Mouse (Mus musculus) brain, embryonic 14.5 days (tissue): ENCODE data around the gene Scn4a.

ENCODE experiments used
- CTCF ChIP-seq: fragments of 200-500 bp; IDR thresholded peaks from 2 replicates; pipeline ENCODE4 v1.5.1; 2012; ENCODE audit warnings: inconsistent platforms, mild to moderate bottlenecking, moderate library complexity, borderline replicate concordance; ENCODE audit not compliant: insufficient read depth, insufficient read length; ENCODE audit errors: extremely low read depth
- POLR2A ChIP-seq: fragments of 200-500 bp; IDR thresholded peaks from 2 replicates; pipeline ENCODE4 v1.6.1; 2012; ENCODE audit warnings: mild to moderate bottlenecking, inconsistent platforms, borderline replicate concordance; ENCODE audit not compliant: poor library complexity, insufficient read depth, insufficient read length, severe bottlenecking; ENCODE audit errors: extremely low read depth

DNA sequence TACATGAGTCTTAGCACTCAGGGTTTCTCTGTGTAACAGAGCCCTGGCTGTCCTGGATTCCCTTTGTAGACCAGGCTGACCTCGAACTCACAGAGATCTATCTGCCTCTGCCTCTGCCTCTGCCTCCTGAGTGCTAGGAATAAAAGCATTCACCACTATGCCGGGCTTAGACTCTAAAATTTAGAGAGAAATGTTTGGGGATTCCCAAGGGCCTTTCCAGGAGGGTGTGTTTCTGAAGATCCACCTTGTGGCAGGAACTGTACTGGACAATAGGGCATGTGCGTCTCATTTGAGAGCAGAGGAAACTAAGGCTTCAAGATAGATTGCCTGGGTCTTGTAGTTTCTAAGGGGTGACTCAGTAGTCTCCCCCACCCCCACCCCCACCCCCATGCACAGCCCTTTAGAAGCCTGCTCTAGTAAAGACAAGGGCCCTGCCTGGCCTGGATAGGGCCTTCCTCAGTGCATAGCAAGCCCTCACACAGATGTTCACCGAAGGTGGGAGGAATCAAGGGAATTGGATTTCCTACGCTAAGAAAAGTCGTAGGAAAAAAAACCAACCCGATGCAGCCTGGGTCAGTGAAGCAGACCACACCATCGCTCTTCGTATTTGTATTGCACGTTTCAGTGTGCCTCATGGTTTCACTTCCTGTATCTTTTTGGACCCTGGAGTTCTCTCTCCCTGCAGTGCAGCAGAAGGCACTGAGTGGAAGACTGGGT, 47.6 kb downstream of the Scn4a start:
- TF ChIP-seq POLR2A = no peak
- TF ChIP-seq CTCF = no peak
